Mouse (Mus musculus) naive thymus-derived CD4-positive, alpha-beta T cell, adult 2 months (primary cell): Measurements from ENCODE around the gene Ptges3.
"Not testable (repeated sequence)": the region's sequence is repeated elsewhere in the genome, so short reads cannot be mapped to it uniquely, and the experiment has no call there.

Experiments used
- DNase-seq: peaks from one replicate; pipeline ENCODE4 v3.0.0-alpha.2; 2011; ENCODE audit warnings: low read depth

Gene Ptges3

DNA sequence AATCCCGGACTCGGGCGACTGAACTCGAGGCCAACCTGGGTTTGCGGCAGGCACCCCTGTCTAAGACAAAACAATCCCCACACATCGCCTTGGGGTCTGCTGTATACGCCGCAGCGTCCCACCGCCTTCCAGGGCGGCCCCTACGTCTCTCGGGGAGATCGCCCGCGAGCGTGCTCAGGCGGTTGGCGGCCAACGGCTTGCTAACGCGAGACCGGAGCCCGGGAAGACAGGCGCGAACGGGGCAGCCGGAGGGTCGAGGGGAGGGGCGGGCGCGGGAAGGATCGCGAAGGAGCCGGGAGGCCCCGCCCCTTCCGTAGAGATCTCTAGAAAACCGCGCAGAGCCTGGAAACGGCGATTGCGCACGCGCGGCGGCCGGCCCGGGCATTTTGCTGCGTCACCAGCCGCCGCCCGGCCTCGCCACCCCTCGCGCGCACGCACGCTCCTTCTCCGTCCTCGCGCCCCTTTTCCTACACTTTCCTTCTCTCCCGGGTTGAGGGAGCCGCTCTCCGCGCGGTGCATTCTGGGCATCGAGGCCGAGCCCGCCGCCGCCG lies at the start of gene Ptges3:
Ptges3 (plus strand) TSS at position 354 of the 551 bp plus-strand sequence.
- peak; percentile 96 for DNase-seq

DNA sequence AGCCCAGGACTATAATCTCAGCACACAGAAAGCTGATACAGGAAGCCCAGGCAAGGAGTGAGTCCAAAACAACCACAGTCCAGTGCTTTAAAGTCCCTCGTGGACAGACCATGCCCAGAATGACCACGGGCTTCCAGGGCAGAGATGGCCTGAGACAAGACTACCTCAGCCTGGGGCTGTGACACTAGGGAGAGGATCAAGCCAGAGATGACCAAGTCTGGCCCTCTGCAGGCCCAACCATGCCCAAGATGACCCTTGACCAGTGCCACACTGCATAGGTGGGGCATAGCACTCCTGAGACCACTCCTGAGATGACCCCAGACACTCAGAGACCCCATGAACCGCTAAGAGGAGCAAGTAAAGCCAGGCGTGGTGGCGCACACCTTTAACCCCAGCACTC lies 49.0 kb upstream of the Ptges3 start:
- DNase-seq: no peak

DNA sequence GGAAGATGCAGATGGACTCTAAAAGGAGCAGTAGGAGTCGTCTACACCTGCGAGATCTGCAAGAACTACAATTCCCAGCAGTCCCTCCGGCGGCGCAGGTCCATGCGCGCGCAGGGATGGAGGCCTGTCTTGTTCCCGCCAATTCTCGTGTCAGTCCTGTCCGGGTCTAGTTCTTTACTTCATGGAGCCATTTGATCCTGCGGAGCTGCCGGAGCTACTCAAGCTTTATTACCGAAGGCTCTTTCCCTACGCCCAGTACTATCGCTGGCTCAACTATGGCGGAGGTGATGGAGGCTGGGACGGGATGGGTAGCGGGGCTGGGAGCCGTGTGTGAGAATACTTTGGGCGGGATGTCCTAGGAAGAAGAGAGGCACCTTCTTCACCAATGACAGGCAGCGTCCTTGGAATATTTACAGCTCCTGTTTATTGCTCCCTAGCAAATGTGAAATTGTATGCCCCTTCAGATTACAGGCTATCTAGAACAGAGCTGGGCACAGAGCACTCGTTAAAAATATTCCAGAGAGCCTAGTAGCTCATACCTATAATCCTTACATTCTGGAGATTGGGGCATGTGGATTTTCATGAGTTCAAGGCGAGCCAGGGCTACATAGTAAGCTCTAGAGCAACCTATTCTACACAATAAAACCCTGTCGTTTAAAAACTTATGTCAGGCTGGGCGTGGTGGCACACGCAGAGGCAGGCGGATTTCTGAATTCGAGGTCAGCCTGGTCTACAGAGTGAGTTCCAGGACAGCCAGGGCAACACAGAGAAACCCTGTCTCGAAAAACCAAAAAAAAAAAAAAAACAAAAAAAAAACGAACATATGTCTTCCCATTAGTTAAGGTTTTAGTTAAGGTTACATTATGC lies 43.5 kb upstream of the Ptges3 start, which contains the start of gene Prim1:
Prim1 (plus strand) TSS at position 101 of the 867 bp plus-strand sequence.
- DNase-seq: peak; percentile 82

DNA sequence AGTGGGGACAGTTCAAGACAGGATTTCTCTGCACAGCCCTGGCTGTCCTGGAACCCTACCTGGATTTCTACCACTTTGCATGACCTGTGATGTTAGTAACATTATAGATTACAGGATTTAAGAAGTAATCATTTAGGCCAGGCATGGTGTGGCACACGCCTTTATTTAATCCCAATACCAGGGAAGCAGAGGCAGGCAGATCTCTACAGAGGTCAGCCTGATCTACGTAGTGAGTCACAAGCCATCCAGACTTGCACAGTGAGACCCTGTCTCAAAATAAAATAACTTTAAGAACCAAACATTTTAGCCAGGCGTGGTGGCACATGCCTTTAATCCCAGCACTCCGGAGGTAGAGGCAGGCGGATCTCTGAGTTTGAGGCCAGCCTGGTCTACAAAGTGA lies 36.6 kb upstream of the Ptges3 start:
- DNase-seq: no peak

DNA sequence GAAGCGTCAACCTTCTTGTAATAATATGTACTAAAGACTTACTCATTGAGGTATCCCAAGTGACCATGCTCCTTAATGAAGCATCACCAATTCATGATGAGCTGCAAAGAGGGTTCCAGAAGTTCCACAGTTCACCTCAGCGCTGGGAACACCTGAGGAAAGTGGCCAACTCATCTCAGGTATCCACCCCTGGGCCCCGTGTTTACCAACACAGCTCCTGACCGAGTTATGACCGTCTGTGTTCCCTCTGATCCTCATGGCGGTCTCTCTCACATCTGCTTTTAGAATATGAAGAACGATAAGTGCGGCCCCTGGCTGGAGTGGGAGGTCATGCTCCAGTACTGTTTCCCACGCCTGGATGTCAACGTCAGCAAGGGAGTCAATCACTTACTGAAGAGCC lies 35.3 kb upstream of the Ptges3 start:
- DNase-seq: no peak

DNA sequence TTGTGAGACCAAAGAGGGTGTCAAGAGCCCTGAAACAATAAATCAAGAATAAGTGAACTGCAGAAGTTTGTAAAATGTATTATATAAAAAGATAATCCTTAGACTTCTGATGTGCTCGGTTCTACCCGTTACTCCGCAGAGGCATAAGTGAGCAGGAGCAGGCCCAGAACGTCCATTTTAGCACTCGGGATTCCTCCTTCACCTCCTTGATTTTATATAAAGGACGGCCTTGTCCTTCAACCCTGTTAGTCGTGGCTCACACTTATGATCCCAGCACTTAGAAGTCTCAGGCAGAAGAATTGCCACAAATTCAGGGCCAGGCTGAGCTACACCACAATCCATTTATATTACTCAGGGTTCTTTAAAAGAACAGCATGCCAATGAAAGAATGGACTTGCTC lies 28.8 kb upstream of the Ptges3 start:
- no peak for DNase-seq

DNA sequence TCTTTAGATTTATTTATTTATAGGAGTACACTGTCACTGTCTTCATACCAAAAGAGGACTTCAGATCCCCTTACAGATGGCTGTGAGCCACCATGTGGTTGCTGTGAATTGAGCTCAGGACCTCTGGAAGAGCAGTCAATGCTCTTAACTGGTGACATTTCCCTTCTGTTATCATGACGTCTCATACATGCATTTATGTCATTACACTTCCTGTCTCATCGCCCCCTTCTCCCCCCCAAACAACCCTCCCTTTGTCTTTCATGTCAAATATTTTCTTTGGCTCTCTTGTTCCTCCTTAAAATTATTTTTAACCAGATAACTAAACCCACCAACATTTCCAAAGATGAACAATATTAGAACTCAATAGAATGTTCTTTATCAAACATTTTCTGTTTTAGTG lies 27.9 kb upstream of the Ptges3 start:
- no peak for DNase-seq

DNA sequence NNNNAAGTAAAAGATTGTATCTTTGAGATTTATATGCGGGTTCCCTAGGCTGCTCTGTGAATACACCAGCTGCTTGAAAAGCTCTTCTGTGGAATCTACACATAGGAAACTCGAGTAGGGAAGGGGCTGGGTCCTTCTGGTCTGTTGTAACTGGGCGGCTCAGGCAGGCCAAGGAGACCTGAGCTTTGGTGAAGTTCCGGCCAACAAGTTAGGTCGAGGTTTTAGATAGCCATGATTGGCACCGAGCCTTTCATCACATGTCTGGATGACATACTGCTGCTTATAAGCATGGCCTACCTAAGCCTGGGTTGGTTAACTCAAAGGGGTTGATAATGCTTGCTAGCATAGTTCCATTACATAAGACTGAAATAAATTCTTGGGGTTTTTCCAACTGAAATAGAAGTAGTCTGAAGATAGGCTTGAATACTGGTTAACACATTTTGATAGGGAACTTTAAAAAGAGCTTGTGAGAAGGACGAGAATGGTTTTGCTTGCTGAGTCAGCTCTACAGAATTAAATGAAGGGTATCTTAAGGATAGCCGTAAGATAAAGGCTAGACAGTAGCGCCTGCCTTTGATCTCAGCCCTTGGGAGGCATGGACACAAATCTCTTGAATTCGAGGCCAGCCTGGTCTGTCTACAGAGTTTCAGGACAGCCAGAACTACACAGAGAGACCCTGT lies 21.9 kb upstream of the Ptges3 start:
- peak; percentile 53 for DNase-seq

DNA sequence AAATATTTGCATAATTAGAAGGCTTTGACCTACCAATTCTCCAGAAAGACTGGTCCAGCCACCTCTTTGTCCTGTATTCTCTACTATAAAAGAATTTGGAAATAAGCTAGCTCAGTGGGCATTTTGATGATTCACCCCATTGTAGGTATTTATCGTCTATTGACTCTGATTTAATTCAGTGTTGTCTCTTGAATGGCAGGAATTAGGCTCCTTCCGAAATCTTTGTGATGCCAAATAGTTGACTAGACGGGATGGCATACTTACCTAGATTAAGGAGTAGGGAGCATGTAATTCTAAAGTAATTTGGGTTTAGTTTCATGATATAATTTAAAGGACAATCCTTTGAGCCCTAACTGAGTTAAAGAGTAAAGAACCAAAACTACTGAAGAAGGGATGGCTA lies 20.8 kb upstream of the Ptges3 start:
- DNase-seq: no peak

DNA sequence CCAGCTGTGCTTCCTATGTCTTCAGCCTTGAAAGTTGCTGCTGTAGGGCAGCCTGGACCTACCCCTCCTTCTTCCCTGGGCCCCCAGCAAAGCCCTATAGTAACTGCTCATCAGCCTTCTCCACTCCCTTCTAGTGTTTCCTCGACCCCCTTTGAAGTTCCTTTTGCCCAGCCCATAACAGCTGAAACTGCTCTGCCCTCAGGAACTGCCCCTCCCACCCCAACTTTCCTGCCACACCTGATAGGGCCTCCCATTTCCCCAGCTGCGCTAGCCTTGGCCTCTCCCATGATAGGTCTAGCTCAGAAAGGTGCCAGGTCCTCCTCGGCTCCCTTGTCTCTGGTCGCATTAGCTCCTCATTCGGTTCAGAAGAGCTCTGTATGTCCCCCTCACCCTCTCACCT lies 19.6 kb upstream of the Ptges3 start:
- DNase-seq: peak; percentile 55

DNA sequence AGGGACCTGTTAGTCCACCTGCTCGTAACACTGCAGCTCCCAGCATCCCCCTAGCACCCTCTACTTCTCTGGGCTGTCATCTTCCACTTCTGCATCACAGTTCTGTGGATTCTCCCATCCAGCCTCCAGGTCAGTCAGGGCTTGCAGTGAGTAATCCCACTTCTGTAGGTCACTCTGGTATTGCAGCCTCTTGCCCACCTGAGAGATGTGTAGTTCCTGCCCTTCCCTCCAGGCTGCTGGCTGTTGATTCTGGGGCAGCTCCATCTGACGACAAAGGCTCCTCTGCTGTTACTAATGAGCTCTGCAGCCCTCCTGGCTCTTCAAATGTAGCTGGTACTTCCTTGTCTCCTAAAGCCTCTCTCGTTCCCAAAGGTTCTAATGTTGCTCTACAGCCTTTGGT lies 18.9 kb upstream of the Ptges3 start:
- peak; percentile 20 for DNase-seq

DNA sequence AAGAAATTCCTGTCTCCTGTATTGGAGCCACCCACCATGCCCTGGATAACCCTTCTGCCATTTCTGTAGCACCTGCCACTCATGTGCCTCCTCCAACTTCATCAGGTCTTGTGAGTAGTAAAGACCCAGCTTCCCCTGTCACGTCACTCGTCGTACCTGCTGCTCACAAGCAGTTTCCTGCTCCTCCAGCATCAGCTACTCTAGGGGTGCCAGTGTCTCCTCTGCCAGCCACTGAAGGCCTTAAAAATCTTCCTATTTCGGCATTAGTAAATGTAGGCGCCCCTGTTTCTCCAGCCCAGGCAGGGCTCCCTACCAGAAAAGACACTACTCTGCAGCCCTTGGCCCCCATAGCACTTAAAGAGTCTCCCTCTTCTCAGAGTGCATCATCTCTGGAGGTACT lies 18.5 kb upstream of the Ptges3 start:
- no peak for DNase-seq

DNA sequence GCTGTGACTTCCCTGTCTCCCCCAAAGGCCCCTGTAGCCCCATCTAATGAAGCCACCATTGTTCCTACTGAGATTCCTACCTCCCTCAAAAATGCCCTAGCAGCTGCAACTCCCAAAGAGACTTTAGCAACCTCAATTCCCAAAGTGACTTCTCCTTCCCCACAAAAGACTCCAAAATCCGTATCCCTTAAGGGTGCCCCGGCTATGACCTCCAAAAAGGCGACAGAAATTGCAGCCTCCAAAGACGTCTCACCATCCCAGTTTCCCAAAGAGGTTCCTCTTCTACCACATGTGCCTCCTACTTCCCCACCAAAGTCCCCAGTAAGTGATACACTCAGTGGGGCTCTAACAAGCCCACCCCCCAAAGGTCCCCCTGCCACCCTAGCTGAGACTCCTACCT lies 17.1 kb upstream of the Ptges3 start:
- no peak for DNase-seq

DNA sequence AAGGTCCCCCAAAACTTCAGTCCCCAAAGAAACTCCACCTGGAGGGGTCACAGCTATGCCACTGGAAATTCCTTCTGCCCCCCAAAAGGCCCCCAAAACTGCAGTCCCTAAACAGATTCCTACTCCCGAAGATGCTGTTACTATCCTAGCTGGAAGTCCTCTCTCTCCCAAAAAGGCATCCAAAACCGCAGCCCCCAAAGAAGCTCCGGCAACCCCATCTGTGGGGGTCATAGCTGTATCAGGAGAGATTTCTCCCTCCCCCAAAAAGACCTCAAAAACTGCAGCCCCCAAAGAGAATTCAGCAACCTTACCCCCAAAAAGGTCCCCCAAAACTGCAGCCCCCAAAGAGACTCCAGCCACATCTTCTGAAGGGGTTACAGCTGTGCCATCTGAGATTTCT lies 16.3 kb upstream of the Ptges3 start:
- DNase-seq: no peak

DNA sequence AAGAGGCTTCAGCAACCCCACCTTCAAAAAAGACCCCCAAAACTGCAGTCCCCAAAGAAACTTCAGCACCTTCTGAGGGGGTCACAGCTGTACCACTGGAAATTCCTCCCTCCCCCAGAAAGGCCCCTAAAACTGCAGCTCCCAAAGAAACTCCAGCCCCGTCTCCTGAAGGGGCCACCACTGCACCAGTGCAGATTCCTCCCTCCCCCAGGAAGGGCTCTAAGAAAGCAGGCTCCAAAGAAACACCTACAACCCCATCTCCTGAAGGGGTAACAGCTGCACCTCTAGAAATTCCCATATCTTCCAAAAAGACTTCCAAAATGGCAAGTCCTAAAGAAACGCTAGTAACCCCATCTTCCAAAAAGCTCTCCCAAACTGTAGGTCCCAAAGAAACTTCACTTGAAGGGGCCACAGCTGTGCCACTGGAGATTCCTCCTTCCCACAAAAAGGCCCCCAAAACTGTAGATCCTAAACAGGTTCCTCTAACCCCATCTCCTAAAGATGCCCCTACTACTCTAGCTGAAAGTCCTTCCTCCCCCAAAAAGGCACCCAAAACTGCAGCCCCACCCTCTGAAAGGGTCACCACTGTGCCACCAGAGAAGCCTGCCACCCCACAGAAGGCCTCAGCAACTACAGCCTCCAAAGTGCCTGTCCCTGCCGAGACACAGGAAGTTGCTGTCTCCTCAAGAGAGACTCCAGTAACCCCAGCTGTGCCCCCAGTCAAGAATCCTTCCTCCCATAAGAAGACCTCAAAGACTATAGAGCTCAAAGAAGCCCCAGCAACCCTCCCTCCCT lies 15.5 kb upstream of the Ptges3 start:
- peak; percentile 17 for DNase-seq

DNA sequence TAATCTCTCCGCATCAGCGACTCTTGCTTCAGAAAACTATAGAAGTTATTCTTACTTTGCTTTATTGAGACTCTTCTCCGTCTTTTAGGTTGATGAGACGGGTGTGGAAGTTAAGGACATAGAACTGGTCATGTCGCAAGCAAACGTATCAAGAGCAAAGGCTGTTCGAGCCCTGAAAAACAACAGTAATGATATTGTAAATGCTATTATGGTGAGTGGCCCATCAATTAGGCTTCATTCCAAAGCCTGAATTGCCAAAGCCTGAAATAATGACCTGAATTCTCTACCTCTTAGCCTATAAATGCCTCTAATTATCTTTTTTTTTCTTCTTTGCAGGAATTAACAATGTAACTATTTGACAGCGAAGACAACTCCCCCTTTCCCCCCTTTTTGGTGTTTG lies 10.6 kb upstream of the Ptges3 start:
- DNase-seq: no peak

DNA sequence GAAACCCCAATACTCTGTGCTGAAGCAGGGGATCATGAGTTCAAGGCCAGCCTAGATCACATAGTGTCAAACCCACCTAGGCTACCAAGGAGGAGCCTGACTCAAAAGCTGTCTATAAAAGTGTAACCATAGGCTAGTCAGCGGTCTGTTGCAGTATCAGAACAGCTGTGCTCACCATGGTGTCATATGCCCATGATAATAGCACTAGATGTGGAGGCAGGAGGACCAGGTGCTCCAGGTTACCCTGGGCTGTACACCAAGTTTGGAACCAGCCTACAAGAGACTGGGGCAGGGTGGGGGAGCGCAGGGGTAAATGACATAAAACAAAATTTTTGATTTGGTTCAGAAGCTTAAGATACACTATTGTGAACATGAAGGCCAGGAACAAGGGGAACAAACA lies 9.0 kb upstream of the Ptges3 start:
- DNase-seq: no peak

DNA sequence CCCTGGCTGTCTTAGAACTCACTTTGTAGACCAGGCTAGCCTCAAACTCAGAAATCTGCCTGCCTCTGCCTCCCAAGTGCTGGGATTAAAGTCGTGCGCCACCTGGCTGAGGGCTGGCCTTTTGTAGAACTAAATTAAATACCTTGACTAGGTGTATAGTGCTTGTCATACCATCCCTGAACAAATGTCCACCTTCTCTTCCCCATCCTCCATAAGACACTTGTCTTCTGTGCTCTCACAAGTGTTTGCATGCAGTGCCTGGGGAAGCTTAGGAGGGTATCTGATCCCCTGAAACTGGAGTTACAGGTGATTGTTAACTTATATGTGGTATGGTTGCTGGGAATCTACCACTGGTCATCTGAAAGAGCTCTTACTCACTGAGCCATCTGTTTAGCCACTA lies 8.4 kb upstream of the Ptges3 start:
- DNase-seq: no peak

DNA sequence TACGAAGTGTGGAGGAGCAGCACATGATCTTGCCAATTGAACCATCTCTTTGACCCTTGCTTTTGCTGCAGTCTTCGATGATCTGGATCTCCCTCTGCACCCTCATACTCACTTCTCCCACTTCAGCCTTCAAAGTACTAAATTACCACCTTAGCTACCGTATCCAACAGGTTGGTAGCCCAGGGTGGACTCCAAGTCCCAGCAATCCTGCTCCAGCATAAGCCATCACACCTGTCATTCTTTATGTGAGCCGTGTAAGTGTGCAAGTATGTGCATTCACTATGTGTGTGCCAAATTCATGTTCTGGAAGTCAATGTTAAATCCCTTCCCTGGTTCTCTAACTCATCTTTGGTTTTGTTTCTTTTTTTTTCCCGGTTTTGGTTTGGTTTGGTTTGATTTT lies 7.2 kb upstream of the Ptges3 start:
- DNase-seq: no peak

DNA sequence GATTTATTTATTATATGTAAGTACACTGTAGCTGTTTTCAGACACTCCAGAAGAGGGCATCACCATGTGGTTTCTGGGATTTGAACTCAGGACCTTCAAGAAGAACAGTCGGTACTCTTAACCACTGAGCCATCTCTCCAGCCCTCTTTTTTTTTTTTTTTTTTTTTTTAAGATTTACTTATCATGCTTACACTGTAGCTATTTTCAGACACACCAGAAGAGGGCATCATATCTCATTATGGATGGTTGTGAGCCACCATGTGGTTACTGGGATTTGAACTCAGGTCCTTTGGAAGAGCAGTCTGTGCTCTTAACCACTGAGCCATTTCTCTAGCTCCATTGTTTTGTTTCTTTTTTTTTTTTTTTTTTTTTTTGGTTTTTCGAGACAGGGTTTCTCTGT lies 6.6 kb upstream of the Ptges3 start:
- DNase-seq: not testable (repeated sequence)

DNA sequence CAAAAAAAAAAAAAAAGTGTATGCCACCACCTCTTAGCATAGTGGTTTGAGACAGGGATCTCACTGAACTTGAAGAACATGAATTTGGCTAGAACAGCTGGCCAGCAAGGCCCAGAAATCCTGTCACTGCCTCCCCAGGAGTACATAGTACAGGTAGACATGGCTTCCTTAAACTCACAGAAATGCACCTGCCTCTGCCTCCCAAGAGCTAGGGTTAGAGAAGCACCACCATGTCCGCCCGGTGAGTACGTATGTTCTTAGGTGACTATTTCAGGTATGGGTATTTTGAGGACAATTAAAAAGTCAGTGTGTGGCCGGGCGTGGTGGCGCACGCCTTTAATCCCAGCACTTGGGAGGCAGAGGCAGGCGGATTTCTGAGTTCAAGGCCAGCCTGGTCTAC lies 5.8 kb upstream of the Ptges3 start:
- DNase-seq: no peak

DNA sequence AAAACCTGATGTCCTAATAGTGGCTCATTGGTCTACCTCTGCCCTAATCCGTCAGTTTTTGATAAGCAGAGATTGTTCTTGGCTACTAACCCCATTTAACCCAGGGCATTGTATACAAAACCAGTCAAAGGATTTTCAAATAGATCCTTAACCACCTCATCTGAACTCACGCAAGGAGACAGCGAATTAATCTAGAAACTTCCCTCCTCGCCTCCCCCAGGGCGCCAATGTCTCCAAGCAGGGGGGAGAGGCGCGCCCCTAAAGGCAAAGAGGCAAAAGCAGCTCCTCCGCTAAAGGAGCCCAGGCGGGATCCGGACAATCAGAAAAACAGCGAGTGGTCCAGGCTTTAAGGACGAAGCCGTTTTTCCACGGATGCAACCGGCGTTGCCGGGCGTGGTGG lies 570 bp upstream of the Ptges3 start:
- no peak for DNase-seq
